Mouse (Mus musculus) urinary bladder, adult 2 months (tissue): Measurements from ENCODE around the gene Serpinb8. TPM values are rescaled to one million over a fixed set of nuclear protein-coding genes. Genes with fewer than 3 reads are reported as not detected.

ENCODE experiments used
- DNase-seq: peaks from one replicate; pipeline ENCODE4 v3.0.0; 2022; ENCODE audit warnings: low spot score
- polyA plus RNA-seq: library from polyadenylated mRNA; depleted of rRNA; stranded (reverse); fragments of >200 nt; gene quantifications from 2 replicates; pipeline ENCODE4 v1.2.3, GENCODE M21; 2012; rRNA removed

Gene Serpinb8
- polyA plus RNA-seq, result 12.1 and 13.4 TPM in 2 replicates

DNA sequence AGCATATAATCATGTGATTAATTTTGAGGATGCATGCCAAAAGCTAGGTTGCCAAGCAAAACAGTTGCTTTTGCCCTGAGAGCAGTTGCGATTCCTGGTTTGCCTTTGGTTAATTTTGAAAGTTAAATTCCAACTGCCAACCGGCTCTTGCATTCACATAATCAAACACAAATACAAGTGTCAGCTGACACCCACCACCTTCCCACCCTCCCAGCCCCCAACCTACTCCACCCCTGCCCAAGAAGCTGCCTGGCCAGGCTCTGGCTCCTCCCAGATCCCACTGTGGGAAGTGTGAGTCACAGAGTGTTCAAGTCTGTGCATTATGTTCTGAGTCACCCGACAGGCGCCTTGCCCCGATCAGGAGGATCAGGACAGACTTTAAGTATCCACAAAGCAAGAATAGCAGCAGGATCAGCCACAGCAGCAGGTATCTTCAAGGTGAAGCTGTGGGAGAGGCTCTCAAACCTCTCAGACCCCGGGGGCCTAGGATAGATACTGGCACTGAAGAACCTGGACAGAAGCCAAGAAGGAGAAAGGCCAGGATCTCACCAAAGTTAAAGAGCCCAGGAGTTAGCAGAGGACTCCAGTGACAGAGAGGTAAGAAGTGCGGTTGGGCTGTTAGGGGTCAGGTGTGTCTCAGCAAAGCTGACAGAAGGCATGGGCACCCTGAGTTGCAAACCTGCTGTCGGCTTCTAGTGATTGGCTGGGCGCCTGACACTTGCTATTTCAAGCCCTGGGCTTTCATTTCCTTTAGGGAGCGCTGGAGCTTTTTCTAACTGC lies at the start of gene Serpinb8:
Serpinb8 (plus strand) TSS at position 316 of the 780 bp plus-strand sequence.
- DNase-seq, result peak; percentile 60

DNA sequence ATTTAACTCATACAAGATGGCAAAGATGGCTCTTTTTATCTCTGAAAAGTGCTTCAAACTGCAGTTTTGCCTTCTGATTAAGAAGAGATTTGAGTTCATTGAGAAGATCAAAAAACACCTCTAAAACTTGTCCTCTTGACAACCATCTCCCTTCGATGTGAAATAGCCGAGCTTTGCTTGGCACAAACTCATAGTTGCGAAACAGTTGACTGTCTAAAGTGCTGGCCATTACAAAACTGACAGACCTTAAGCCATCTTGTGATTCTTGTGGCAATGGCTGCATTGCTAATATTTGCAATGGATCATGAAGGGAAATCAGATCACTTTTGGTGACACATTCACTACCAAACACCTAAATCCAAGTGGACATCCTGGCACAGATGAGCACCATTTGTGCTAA lies 30.3 kb upstream of the Serpinb8 start:
- no peak for DNase-seq

DNA sequence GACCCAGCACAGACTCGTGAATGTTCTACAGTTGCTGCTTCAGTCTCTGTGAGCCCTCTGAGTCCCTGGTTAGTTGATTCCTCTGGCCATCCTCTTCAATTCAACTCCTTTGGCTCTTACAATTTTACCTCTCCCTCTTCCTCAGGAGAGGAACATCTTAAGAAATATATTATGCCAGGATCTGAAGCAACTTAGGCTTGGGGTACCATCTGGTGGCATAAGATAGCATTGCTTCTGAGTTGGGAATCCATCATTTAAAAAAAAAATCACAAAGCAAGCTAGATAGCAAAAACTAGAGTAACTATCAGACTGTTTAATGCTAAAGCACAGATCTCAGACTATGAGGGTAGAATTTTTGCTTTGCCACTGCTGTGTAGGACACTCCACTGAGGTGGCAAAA lies 27.7 kb upstream of the Serpinb8 start:
- DNase-seq, result no peak

DNA sequence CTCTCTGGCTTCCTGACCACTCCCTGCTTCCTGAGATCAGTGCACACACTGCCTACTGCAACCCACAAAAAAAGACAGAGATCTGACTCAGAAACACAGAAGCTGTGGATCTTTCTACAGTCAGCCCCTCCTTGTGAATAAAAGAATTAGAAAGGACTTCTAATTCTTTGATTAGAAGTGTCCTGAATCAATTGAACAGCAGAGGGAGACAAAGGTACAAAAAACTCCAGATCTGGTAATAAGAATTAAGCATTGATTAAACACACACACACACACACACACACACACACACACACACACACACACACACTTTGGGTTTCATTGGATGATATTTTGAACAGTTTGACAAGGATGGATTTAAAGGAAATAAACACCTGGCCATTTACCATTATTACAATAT lies 24.2 kb upstream of the Serpinb8 start:
- no peak for DNase-seq

DNA sequence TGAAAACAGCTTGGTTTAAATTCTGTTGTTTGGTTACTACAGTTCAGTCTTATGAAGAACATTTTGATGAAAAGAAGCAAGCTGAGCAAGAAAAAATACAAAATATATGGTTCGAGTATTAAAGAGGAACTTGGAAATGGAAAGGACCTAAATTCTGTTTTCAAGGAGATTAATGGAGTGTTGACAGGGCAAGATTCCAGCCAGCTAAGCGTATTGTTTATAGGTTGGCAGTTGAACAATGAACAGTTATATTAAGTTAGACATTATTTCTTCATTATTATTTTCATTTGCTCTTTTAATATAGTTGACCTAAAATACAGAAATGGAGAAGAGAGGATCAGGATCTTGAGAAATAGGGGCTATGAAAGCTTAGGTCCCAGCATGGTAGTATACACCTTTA lies 13.7 kb upstream of the Serpinb8 start:
- no peak for DNase-seq

DNA sequence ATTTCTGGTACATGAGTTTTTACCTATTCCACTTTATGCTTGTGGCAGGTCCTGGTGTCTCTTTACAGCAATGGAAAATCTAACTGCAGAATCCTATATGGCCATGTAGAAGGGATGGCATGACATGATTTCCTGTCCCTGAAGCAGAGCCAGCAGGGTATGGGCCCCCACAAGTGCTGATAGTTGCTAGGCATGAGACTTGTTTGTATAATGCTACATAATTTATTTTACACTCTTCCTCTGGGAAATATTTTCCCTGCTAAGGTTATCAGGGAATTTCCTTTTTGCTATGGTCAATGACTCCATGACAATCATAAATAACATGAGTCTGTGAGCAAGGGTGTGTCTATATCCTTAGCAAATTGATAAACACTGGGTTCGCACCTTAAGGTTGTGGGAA lies 12.3 kb upstream of the Serpinb8 start:
- DNase-seq, result no peak

DNA sequence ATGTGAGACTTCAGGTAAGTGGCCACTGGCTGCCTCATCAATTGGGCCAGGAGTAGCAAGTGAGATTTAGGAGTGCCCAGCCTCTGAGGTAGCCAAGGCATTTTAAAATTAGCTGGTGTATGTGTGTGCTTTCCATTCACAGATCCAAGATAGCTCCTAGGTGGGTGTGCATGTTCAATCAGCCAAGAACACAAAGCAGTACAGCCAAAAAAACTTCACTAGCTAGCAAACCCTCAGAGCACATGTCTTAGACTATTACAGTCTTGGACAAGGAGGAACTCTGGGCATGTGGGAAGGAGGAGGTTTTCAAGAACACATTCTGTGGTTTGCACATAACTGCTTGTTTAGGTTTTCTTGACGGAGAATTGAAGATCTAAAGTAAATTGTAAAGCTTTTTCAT lies 8.6 kb upstream of the Serpinb8 start:
- DNase-seq, result no peak

DNA sequence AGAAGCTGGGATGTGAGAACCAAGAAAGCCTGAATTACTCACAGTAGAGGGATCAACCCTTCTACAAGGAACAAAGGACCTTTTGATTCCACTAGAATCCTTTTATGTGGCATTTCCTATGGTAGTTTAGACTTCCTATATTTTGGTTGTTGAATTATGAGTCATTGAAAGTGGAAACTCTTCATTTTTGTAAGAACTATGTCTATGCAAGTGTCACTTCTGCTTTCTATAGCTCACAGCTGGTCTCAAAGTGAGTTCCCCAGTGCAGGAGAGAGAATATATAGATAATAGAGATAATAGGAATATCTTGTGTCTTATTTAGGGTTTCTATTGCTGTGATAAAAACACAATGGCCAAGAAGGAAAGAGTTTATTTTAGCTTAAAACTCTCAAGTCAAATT lies 6.9 kb upstream of the Serpinb8 start:
- no peak for DNase-seq

DNA sequence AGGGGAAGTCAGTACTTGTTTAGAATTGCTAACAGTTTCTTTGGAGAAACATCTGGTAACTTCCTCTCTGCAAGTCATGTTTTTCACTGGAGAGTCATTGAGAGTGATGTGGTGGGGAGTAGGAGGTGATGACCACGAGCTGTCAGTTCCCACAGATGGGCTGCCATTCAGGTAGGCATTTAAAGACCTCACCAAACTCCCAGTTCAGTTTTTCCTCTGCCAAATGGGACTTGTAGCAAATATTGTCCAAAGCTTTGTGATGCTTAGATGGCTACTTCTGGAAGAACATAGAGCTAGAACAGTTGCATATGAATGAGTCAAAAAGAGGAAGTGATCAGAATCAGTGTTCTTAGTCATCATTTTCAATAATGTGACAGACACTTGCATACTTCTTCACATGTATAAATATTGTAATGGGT lies 5.8 kb upstream of the Serpinb8 start:
- DNase-seq, result no peak

DNA sequence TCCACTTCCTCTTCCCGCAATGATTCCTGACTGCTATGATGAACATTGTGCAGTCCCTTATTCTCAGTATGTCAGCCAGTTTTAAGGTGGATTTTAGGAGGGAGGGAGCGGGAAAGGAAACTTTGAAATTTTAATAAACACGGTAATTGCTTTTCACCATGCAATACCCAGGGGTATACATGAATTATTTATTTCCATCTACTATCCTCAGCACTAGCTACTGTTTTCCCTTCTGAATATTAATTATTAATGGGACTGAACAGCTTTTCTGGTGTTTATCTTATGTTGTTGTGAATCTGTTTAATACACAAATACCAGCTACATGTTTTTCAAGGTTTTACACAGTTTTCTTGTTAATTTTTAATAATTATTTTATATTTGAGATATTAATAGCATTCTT lies 4.9 kb upstream of the Serpinb8 start:
- DNase-seq, result no peak

DNA sequence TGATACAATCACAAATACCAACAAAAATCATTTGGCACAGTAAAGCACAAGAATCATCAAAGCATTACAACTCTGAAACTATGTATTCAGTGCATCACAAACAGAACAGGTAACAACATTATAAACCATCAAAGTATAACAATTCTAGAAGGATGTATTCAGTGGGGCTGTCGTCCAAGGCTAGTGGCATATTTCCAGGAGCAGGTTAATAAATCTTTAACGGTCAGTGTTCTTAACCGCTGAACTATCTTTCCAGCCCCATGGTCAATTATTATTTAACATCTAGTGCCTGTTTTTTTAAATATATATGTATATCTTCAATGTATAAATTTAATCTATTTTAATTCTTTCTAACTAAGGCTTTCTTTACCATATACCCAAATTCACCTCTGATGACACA lies 3.6 kb upstream of the Serpinb8 start:
- DNase-seq, result no peak

DNA sequence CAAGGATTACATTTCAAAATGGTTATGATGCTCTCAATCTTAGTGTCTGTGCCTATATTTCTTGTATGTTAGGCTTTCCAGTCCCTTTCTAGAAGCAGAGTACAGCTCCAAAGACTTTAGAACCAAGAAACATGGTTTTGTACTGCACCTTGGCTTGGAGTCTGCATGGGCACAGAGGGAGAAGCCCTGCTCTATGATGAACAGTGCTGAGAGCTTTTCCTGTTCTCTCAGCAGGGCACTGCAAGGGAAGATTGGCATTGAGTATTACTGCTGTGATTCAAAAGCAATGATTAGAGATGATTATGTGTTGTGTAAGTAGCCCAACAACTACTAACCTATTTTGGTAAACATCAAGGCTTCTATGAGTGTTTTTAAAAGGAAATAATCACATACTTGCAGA lies 1.6 kb upstream of the Serpinb8 start:
- DNase-seq, result no peak

DNA sequence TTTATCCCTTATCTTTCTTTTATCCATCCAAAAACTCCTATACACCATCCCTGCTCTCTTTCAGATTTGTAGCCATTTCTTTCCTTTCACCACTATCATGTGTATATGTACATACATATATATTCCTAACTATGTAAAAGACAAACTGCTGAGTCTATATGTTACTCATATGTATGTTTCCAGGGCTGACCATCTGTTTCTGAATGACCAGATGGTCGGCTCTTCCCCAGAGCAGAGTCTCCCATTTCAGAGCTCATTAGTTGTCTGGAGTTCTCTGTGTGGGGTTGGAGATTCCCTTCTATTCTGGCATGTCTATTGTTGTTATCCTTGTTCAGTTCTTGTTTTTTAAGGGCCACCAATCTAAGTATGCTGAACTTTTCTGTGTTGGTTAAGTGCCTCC lies 1.2 kb upstream of the Serpinb8 start:
- DNase-seq, result no peak

DNA sequence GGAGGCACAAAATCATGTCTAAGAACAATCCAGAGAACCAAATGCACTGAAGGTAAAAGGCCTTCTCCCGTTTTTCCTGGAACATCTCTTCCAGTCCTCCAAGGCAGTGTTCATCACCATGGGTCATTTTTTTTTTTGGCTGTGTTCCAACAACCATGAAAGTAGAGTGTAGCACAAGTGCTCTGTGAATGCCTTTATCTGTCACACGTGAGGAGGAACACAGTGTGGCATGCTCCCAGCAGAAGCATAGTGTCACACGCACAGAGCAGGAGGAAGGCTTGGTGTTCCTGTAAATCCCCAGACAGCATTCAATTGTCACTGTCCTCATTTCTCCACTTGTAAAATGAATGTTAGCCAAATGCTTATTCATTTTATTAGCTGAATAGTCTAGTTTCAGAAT lies 2.8 kb downstream of the Serpinb8 start:
- no peak for DNase-seq

DNA sequence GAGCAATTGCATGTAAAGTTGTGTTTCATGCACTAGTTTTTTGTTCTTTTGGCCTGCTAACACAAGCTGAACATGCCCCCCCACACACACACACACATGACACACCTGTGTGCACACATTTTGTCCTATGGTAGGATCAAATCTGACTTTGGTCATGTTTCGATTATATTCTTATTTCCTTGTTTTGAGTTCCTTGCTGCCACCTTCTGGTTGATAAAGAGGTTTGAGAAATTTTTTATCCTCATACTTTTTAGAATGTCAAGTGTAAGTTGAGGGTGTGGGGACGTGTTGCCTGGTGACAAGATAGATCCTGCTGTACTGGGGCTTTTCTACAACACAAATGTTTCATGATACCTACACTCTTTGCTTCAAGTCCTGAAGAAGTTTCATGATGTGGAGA lies 3.7 kb downstream of the Serpinb8 start:
- DNase-seq, result no peak

DNA sequence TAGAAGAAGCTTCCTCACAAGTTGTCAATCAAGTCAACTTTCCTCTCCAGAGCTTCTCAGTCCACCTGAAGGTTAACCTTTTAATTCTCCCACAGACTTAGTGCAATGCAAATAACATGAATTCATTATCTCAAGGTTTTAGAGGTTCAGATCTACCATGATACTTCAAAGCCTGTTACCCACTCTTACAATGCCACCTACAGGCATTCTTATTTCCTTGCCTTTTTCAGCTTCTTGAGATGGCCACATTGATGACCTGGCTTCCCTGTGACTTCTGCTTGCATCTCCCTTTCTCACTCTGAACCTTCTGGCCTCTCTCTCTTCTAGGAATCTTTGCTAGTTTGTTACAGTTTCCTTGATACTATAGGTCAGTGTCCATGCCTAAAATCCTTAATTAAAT lies 7.1 kb downstream of the Serpinb8 start:
- no peak for DNase-seq

DNA sequence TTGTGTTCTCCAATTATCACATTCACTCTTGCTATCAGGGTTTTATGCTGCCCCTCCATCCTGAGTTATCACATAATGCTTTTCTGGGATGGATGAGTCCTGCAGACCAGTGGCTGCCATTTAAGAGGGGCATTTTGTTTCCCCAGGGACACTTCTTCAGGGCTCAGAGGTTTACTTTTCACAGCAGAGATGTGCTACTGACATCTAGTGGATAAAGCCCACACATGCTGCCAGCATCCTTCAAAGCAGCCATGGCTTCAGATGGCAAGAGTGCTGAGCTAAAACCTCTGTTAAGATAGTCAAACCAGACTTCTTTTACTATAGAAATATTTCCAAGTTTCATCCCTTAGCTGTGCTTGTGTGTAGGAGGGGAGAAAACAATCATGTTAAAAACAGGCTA lies 8.7 kb downstream of the Serpinb8 start:
- DNase-seq, result no peak

DNA sequence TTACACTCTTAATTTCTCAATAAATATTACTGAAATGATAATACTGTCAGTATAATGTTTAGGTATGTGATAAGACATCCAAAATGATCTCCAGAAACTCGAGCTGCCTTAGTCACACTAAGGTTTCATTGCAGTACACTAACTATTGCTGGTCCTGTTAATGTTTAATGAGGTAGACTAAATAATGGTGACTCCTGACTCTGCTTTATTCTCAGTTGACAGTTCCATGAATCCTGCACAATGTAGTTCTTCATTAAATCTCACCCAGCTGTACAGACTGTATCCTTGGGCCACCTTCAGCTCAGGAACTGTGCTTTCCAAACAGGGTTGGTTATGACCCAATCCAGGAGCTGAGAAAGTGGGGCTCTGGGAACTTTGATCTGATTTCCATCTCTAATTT lies 19.1 kb downstream of the Serpinb8 start:
- no peak for DNase-seq

DNA sequence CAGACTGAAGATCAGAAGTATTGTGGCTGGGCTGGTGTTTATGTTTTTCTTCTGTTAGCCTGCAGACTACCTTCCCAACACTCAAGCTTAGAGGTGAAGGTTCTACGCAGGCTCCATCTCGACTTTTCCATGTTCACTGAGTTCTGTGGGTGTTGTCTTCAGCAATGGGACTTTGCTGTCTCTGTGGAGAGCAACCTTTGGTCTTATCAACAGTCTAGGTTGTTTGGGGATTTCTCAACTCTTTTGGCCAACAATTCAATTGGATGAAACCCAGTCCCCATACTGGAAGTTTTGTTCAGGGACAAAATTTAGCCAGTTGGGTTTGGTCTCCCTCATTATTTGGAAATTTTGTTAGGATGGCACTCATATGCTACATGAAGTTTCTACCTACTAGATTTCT lies 24.3 kb downstream of the Serpinb8 start:
- no peak for DNase-seq

DNA sequence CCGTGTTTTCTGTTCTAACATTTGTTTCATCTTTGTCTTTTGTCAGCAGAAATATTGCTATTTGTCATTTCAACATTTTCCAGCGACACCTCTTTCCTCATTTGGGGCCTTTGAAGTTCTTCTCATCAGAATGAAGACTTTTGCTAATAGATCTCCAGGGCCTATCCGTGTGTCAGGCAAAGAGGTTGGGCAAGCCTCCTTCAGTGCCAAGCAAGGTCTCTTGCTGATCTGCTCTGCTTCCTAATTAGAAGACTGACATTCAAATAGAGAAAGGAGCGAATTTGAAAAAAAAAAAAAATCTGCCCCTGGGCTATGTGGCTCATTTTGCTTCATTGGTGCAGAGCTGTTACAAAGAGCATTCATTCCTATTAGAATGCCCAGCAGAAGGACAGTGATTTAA lies 32.2 kb downstream of the Serpinb8 start:
- DNase-seq, result no peak

DNA sequence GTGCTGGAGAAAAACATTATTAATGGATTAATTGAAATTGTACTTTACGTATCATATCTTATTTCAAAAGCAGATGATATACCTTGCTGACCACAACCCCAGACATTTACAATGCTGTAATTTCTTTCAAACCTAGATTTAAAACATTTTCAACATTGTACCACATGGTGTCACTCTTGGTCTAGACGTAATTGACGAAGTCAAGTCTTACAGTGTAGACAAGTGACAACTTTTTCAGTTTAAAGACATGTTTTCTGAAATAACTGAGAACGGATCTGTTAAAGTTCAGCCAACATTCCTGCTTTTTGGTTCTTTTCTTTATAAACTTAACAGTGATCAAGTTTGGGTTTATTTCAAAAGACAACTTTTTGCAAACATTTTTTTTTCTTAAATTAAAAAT lies 46.1 kb downstream of the Serpinb8 start:
- DNase-seq, result no peak

DNA sequence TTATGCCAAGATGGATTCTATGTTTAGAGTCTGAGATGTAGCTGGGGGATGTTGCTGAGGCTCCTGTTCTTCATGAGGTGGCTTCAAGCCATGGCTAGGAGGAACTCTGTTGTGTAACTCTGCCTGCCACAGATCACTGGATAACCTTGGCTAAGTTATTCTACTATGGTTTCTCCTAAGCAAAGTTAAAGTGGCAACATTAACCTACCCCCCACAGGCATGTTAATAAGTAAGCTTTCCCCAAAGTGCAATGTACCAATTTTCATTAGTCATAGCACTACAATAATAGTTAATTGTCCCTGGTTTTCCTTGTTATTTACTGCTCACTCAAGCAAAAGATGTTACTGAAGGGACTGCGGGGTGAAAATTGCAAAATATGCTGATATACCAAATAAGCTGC lies 48.2 kb downstream of the Serpinb8 start:
- DNase-seq, result no peak

DNA sequence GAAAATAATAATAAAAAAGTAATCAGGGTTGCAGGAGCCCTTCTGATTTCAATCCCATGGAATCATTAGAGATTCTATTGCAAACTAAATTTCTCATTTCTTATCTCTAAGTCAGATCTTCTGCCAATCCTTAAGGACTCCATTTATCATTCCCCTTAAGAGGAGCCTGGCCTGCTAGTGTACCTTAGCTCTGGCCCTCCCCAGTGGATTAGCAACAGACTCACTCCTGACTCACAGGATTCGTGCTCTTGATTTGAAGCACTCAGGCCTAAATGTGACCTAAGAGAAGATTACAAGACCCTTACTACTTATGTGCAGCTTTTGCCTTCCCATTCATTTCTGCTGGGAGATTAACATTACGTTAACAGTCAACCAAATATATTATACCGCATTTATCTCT lies 48.7 kb downstream of the Serpinb8 start:
- no peak for DNase-seq

DNA sequence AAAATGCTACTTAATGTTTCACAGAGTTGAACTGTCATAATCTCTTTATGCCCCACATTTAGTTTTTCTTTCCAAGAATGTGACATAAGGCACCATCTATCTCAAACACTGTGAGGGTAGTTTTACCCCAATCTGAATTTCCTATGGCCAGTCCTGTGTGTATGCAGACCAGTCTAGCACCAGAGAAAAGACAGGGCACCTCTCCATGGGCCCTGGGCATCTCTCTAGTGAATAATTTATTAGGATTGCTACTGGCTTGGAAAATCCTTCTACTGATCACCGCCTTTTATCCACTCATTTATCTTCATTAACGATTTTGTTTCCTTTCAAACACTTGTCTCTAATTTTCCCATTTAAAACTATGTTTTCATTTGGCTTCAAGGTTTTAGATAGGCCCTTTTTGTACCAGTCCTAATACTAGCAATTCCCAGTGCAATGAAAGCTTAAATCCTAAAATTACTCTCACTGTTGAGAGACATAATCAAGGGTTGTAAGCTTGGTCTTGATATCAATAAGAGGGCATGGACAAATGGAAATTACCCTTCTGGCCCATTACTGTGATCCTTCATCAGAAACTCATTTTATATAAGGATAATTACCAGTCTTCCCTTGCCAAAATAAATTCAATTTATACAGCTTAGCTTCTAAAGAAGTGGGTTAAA lies 52.8 kb downstream of the Serpinb8 start:
- DNase-seq, result no peak
